Mouse (Mus musculus) midbrain, embryonic 14.5 days (tissue): ENCODE results near the gene Npc2. TPM values are rescaled to one million over a fixed set of nuclear protein-coding genes. Genes with fewer than 3 reads are reported as not detected.

Experiments used
- ATAC-seq: fragments of 200-750 bp; cut with Nextera tagmentation; 2 replicates; pipeline ENCODE4 v1.8.0; 2017; ENCODE audit warnings: moderate number of reproducible peaks, moderate library complexity; ENCODE audit not compliant: low FRiP score, low TSS enrichment
- DNase-seq: peaks from one replicate; pipeline ENCODE4 v3.0.0-alpha.2; 2015
- H3K27ac ChIP-seq: fragments of 300-500 bp; sonication (generic); replicated peaks from 2 replicates; pipeline ENCODE4 v1.5.1; 2014; ENCODE audit warnings: mild to moderate bottlenecking, low read depth, low read length, moderate library complexity
- H3K27me3 ChIP-seq: fragments of 300-500 bp; sonication (generic); 2 replicates; pipeline ENCODE4 v1.6.1; 2014; ENCODE audit warnings: low read length, control low read depth, mixed read lengths; ENCODE audit not compliant: control insufficient read depth, insufficient read depth
- H3K36me3 ChIP-seq: fragments of 300-500 bp; sonication (generic); 2 replicates; pipeline ENCODE4 v1.6.1; 2014; ENCODE audit warnings: low read length, control low read depth; ENCODE audit not compliant: control insufficient read depth, insufficient read depth
- H3K4me1 ChIP-seq: fragments of 300-500 bp; sonication (generic); 2 replicates; pipeline ENCODE4 v1.6.1; 2014; ENCODE audit warnings: mild to moderate bottlenecking, antibody characterized with exemption, low read length, control low read depth; ENCODE audit not compliant: control insufficient read depth, insufficient read depth
- H3K4me2 ChIP-seq: fragments of 300-500 bp; sonication (generic); 2 replicates; pipeline ENCODE4 v1.6.1; 2014; ENCODE audit warnings: mild to moderate bottlenecking, low read length, moderate library complexity
- H3K4me3 ChIP-seq: fragments of 300-500 bp; sonication (generic); replicated peaks from 2 replicates; pipeline ENCODE4 v1.5.1; 2014; ENCODE audit warnings: low read depth, low read length
- H3K9ac ChIP-seq: fragments of 300-500 bp; sonication (generic); replicated peaks from 2 replicates; pipeline ENCODE4 v1.6.1; 2014; ENCODE audit warnings: mild to moderate bottlenecking, low read length, moderate library complexity
- H3K9me3 ChIP-seq: fragments of 300-500 bp; sonication (generic); 2 replicates; pipeline ENCODE4 v1.6.1; 2016; ENCODE audit warnings: low read length, control low read depth, mixed read lengths; ENCODE audit not compliant: control insufficient read depth
- WGBS: fragments of 180-500 bp; shearing (Covaris S2); extraction: QIAGEN DNeasy Blood & Tissue Kit; methylation state at CpG from one replicate; pipeline ENCODE4 v1.1.7; 2014; 5-methylcytosine and 5-hydroxymethylcytosine counted together
- polyA plus RNA-seq: library from polyadenylated mRNA; unstranded; fragments of >200 nt; fragmentation: Nextera tagmentation; extraction: Ambion mirVana; gene quantifications from 2 replicates; pipeline ENCODE4 v1.2.1, GENCODE M21; 2014

The Npc2 gene
- polyA plus RNA-seq, 1 experiment from 2014 or later: 61.0 TPM

- Histone ChIP-seq H3K36me3 (no peaks in the 10 kb centered on the region), H3K4me3 (no peak overlapping the region), H3K4me2 (no peak overlapping the region), H3K27me3 (no peaks in the 10 kb centered on the region), H3K9ac (no peak overlapping the region), H3K9me3 (no peaks in the 10 kb centered on the region), H3K27ac (no peak overlapping the region), H3K4me1 (no peaks in the 10 kb centered on the region)
- ATAC-seq (no peak), DNase-seq (no peak)
- WGBS: 80% methylated on average over 6 of the region's 6 CpGs
Observed at GRCm38 (mm10) chr12:84809033-84809432, 36.1 kb upstream of the Npc2 start.

DNA sequence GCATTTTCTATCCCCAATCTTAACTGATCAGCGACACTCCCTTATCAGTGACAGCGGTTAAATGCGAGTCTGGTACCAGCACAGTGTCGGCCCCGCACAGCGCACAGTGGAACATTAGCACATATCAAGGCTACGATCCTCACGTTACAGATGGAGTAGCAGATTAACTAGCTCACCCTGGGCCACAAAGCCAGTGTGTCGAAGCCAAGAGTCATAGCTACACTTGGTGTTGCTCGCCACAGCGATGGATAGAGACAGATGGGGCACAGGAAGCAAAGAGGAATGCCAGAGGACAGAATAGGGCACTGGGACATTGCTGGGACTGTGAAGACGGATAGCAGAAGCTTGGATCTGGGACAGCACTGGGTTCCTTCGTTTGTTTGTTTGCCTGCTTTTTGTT lies 34.4 kb upstream of the Npc2 start:
- no peaks in the 10 kb centered on the region for H3K36me3 ChIP-seq
- no peaks in the 10 kb centered on the region for H3K9me3 ChIP-seq
- H3K27me3 ChIP-seq: no peaks in the 10 kb centered on the region
- H3K27ac ChIP-seq: no peak overlapping the region
- H3K9ac ChIP-seq: no peak overlapping the region
- H3K4me3 ChIP-seq: no peak overlapping the region
- 87% methylated on average over 13 of the region's 13 CpGs for WGBS
- ATAC-seq: no peak
- no peak overlapping the region for H3K4me2 ChIP-seq
- no peaks in the 10 kb centered on the region for H3K4me1 ChIP-seq
- no peak for DNase-seq

DNA sequence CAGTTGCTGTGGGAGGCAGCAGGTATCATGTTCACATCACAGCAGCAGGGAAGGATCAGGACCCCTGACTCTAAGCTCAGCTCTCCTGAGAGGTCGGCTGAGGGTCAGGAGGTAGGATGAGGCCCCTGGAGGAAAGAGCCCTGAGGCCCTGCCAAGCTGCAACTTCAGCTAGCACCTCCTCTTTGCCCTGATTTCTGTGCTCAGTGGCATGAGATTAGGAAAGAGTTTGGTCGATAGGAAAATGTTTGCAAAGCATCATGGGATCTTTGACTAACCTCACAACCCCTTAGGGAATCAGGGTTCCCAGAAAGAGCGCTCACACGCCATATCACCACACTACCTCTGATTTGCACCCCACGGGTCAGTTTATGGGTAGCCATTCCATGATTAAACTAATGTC lies 33.8 kb upstream of the Npc2 start:
- Histone ChIP-seq H3K27ac (no peak overlapping the region), H3K27me3 (no peaks in the 10 kb centered on the region), H3K4me2 (no peak overlapping the region), H3K9ac (no peak overlapping the region), H3K36me3 (no peaks in the 10 kb centered on the region), H3K9me3 (no peaks in the 10 kb centered on the region), H3K4me1 (no peaks in the 10 kb centered on the region), H3K4me3 (no peak overlapping the region)
- 70% methylated on average over 5 of the region's 5 CpGs for WGBS
- no peak for ATAC-seq
- no peak for DNase-seq

DNA sequence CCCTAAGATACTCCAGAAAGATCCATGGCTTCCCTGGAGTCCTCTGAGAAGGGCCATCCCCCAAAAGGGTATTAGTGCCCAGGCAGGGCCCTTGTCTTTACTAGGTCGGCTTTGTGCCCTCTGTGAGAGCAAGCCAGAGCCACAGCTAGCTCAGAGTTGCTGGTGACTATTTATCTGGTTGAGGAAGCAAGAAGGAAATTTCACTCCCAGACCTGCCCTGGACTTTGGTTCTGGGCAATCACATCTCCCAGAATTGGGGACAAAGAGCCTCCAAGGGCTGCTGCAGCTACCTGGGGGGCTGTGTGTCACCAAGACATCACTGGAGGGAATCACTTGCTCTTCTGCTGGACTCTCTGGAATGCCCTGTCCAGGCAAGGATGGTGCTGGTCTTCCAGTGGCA lies 33.1 kb upstream of the Npc2 start:
- 80% methylated on average over 1 of the region's 1 CpGs for WGBS
- no peaks in the 10 kb centered on the region for H3K9me3 ChIP-seq

DNA sequence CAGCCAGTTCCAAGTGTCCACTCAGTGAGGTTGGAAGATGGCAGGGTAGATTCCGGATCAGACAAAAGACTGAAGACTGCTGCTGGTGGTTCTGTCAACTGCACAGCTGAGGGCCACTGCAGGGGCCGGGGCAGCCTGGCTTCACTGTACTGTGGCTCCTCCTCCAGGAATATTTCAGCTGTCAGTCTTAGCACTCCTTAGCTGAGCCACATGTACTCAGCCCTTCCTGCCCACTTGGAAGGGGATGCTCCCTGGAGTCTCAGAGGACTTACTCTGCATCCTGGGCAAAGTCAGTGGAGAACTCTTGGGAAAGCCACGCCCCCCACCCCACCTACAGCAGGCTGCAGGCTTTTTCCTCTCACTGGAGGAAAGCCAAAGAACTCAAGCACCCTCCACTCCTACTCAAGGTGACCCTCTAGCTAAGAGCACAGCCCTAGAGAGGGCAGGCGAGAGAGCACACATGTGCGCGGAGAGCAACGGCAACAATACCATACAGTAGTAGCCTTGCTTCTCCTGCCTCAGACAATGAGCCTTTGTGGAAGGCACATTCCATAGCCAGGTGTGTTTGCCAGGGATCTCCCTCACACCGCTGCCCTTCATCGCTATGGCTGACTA lies 32.4 kb upstream of the Npc2 start:
- H3K27me3 ChIP-seq: no peaks in the 10 kb centered on the region
- no peaks in the 10 kb centered on the region for H3K4me1 ChIP-seq
- no peak overlapping the region for H3K27ac ChIP-seq
- no peak for DNase-seq
- H3K4me3 ChIP-seq: no peak overlapping the region
- H3K9ac ChIP-seq: no peak overlapping the region
- H3K4me2 ChIP-seq: no peak overlapping the region
- H3K9me3 ChIP-seq: no peaks in the 10 kb centered on the region
- WGBS: 84% methylated on average over 9 of the region's 9 CpGs
- H3K36me3 ChIP-seq: no peaks in the 10 kb centered on the region
- no peak for ATAC-seq

More for the DNA sequence above, 33.1 kb upstream of the Npc2 start:
- H3K4me2 ChIP-seq: no peak overlapping the region
- H3K27ac ChIP-seq: no peak overlapping the region
- no peaks in the 10 kb centered on the region for H3K36me3 ChIP-seq
- no peak overlapping the region for H3K9ac ChIP-seq
- DNase-seq (no peak), ATAC-seq (no peak)
- H3K4me3 ChIP-seq: no peak overlapping the region
- no peaks in the 10 kb centered on the region for H3K27me3 ChIP-seq
- no peaks in the 10 kb centered on the region for H3K4me1 ChIP-seq

GRCm38 (mm10) chr12:84802625-84803024 lies 29.7 kb upstream of the Npc2 start:
- Histone ChIP-seq H3K9ac (no peak overlapping the region), H3K9me3 (no peaks in the 10 kb centered on the region), H3K36me3 (no peaks in the 10 kb centered on the region), H3K4me3 (no peak overlapping the region), H3K4me2 (no peak overlapping the region), H3K4me1 (no peaks in the 10 kb centered on the region), H3K27me3 (no peaks in the 10 kb centered on the region), H3K27ac (no peak overlapping the region)
- WGBS: 89% methylated on average over 3 of the region's 3 CpGs
- ATAC-seq: no peak
- no peak for DNase-seq

DNA sequence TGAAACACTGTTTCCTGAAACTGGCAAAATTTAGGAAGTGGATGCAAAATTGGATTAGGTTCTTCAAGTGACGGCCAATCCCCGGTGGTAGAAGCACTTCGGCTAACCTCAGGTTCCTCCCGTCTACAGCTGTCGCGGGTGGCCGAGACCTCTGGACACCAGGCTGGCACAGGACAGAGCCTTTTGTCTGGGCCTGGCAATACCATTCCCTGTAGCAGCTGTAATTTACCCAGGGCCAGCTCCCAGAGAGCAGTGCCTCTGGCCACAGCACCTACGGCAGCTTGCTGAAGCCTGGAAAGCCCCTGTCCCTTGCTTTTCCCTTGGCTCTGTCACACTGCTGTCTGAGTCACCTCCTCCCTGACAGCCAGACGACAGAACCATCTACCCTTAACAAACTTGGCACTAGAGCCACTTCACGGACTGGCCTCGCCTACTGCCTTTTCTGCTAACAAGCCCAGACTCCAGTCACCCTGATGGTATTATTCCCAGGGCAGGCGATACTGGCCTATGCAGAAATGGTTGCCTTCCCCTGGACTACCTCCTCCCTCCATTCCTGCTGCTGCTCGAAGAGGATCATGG lies 28.7 kb upstream of the Npc2 start:
- H3K27ac ChIP-seq: no peak overlapping the region
- no peaks in the 10 kb centered on the region for H3K36me3 ChIP-seq
- WGBS: 88% methylated on average over 13 of the region's 13 CpGs
- H3K4me1 ChIP-seq: no peaks in the 10 kb centered on the region
- H3K9me3 ChIP-seq: no peaks in the 10 kb centered on the region
- no peaks in the 10 kb centered on the region for H3K27me3 ChIP-seq
- ATAC-seq: no peak
- no peak overlapping the region for H3K4me2 ChIP-seq
- no peak overlapping the region for H3K4me3 ChIP-seq
- H3K9ac ChIP-seq: no peak overlapping the region
- no peak for DNase-seq

GRCm38 (mm10) chr12:84800419-84800818 lies 27.5 kb upstream of the Npc2 start:
- Histone ChIP-seq H3K9ac (no peak overlapping the region), H3K9me3 (no peaks in the 10 kb centered on the region), H3K4me2 (no peak overlapping the region), H3K27me3 (no peaks in the 10 kb centered on the region), H3K4me3 (no peak overlapping the region), H3K27ac (no peak overlapping the region), H3K4me1 (no peaks in the 10 kb centered on the region), H3K36me3 (no peaks in the 10 kb centered on the region)
- ATAC-seq (no peak), DNase-seq (no peak)
- 74% methylated on average over 4 of the region's 4 CpGs for WGBS

DNA sequence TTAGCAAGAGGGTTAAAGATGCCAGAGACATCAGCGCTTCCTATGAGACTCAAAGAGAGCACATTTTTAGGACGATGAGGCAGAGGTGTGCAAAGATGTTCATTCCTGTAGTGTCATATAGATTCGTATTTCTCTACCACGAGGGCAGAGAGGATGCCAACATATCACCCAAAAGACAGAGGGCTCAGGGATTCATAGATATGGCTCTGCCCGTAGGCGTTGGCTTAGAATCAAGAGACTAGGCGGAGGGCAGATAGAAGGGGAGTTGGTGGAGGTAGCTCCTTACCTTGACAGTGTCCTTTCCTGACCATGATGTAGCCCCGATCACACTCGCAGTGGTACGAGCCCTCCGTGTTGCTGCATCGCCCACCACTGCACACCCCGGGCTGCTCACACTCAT lies 26.1 kb upstream of the Npc2 start:
- H3K27ac ChIP-seq: no peak overlapping the region
- ATAC-seq (no peak), DNase-seq (no peak)
- H3K36me3 ChIP-seq: no peaks in the 10 kb centered on the region
- no peaks in the 10 kb centered on the region for H3K4me1 ChIP-seq
- no peak overlapping the region for H3K4me2 ChIP-seq
- H3K9ac ChIP-seq: no peak overlapping the region
- 94% methylated on average over 13 of the region's 13 CpGs for WGBS
- H3K27me3 ChIP-seq: no peaks in the 10 kb centered on the region
- no peak overlapping the region for H3K4me3 ChIP-seq
- H3K9me3 ChIP-seq: no peaks in the 10 kb centered on the region
